Mouse (Mus musculus): ENCODE data around the gene Gm21887.
"Not testable (repeated sequence)": the region's sequence is repeated elsewhere in the genome, so short reads cannot be mapped to it uniquely, and the experiment has no call there.

GRCm38 (mm10) chrX:169969765-169970164 lies 39.7 kb upstream of the Gm21887 start:
- TF ChIP-seq CTCF, EP300 (IDR thresholded peaks at IDR 0.05): not testable (repeated sequence)

Data from lung, postnatal 0 days (tissue).